Mouse (Mus musculus) right cerebral cortex, adult 2 months (tissue): ENCODE measurements around the gene Trhr2.
"Not testable (repeated sequence)": the region's sequence is repeated elsewhere in the genome, so short reads cannot be mapped to it uniquely, and the experiment has no call there.

Experiments used
- DNase-seq, 2 experiments: peaks; one replicate each; pipeline ENCODE4 v3.0.0; 2021 to 2022; ENCODE audit warnings: low spot score in 2 of 2

Gene Trhr2

GRCm38 (mm10) chr8:122332753-122333506, 27.6 kb downstream of the Trhr2 start:
- DNase-seq = peak; percentile 86 to 89

- no peak for DNase-seq
Observed at GRCm38 (mm10) chr8:122331134-122331523, 29.4 kb downstream of the Trhr2 start.

GRCm38 (mm10) chr8:122330446-122331133, 30.0 kb downstream of the Trhr2 start:
- DNase-seq = no peak

DNA sequence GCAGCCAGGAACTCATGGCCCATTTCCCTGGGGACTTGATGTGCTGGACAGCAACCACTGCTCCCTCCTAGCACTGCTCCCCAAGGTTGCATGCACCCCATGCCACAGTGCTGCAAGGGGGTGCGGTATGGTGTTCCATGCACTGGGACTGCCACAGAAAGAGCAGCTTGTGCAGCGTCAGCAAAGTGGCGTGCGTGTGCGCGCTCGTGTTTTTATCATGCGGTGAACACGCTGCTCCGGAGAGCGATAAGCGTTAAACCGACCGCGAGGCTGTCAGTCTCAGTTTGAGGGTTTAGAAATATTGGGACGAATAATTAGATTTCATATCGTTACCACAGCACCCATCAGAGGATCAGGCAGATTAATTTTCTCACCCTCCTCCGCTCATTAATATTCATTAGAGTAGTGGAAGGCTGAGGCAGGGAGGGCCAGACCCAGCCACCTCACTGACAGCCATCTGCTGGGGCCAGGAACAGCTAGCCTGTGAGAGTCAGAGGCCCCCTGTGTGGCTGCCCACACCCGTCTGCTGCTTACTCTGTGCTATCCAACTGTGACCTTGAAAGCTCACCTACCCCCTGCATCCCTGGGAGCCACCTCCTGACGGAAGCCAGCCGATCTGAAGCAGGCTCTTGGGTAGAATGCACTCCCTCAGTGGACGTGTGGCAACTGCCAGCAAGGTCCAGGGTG, 30.9 kb downstream of the Trhr2 start:
- no peak for DNase-seq

DNA sequence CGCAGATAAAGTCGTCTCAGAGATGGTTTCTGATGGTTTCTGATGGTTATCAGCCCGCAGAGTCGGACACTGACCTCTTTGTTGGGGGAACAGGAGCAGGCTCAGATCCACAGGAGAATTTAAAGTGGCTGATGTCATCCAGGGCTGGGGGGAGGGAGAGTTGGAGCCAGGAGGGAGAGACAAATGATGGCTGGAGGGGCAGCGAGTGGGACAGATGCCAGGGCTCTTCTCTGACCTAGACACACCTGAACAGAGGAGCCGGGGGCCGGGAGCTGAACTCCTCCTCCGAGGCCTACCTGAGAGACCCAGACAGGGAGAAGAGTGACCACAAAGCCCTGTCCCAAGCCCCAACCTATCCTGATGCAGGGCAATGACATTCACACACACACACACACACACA, 31.5 kb downstream of the Trhr2 start:
- DNase-seq = no peak

GRCm38 (mm10) chr8:122326114-122326542, 34.4 kb downstream of the Trhr2 start:
- no peak for DNase-seq

DNA sequence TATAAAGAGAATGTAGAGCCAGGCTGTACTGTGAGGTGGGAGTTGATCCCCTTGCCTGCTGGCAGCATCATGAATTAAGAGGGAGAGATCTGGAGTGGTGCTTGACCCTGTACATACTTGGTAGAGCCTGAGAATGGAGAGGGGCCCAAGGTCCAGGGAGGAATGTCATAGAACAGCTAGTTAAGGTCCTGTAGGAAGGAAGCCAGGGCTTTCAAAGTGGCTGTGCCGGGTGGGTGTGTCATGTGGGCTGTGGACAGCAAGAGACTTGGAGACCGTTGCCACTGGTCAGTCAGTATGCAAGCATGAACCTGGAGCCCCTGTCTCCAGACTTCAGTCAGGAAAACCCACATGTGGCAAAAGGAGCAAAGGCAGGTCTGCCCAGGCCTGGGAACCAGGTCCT, 35.4 kb downstream of the Trhr2 start:
- DNase-seq = no peak

GRCm38 (mm10) chr8:122323951-122324402, 36.6 kb downstream of the Trhr2 start:
- DNase-seq = not testable (repeated sequence)

GRCm38 (mm10) chr8:122322792-122323191, 37.8 kb downstream of the Trhr2 start:
- DNase-seq = no peak

- DNase-seq = no peak
Observed at GRCm38 (mm10) chr8:122322126-122322525, 38.4 kb downstream of the Trhr2 start.

DNA sequence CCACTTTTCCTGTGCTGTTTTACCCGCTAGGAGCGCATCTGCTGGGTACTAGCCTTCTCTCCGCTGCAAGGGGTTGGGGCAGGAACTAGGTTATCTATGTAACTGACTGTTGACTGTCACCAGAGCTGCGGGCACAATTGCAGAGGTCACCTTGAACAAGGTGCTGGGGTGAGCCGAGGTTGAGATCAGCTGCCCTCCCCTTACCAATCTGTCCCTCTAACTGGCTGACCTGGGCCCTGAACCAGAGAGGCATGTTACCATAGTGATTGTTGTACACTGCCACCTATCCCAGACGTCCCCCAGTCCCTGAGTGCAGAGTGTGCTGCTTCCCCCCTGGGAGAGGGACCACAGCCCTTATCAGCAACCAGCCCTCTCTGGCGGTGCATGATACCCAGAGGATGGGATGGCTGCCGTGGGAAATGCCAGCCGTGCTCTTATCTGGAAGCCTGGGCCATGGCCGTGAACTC, 39.1 kb downstream of the Trhr2 start:
- DNase-seq = no peak

GRCm38 (mm10) chr8:122320541-122320940, 40.0 kb downstream of the Trhr2 start:
- DNase-seq = no peak

- DNase-seq = no peak
Observed at GRCm38 (mm10) chr8:122319708-122320075, 40.9 kb downstream of the Trhr2 start.

- DNase-seq = no peak
Observed at GRCm38 (mm10) chr8:122319045-122319707, 41.4 kb downstream of the Trhr2 start.

DNA sequence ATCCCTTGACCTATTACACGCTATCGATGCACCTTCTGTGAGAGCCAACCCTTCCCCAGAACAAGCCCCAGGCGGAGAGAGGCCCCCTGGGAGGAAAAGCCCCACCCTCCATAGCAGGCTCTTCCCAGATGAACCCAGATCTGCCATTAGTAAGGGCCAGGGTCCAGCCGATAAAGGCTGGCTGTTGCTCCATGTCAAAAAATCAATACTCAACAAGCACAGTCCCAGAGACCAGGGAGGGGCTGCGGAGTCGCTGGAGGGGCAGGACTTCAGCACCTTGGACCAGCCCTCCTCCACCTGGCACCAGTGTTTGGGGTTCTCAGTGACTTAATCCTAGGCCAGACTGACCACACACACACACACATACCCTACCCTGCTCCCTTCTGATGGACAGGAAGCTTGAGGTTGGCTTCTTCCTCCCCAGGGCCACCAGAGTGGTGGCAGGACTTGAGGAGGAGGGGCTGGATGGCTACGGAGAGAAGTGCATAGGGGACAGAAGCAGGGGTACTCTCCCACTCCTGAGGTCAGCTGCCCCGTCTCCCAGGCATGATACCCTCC, 42.5 kb downstream of the Trhr2 start:
- no peak for DNase-seq

DNA sequence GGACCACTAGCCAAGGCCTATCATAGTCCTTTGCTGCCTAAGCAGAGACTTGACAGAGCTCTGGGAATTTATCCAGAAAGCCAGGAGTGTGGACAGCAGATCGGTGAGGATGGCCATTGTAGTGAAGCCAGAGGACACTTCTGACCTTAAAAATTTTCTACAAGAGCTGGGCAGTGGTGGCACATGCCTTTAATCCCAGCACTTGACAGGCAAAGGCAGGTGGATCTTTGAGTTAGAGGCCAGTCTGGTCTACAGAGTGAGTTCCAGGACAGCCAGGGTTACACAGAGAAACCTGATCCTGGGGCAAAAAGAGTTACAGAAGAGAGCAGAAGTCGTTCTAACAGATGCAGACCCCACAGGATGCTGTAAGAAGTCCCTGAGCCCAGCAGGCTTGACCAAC, 44.1 kb downstream of the Trhr2 start:
- DNase-seq = no peak

GRCm38 (mm10) chr8:122314899-122315496, 45.5 kb downstream of the Trhr2 start:
- no peak for DNase-seq

DNA sequence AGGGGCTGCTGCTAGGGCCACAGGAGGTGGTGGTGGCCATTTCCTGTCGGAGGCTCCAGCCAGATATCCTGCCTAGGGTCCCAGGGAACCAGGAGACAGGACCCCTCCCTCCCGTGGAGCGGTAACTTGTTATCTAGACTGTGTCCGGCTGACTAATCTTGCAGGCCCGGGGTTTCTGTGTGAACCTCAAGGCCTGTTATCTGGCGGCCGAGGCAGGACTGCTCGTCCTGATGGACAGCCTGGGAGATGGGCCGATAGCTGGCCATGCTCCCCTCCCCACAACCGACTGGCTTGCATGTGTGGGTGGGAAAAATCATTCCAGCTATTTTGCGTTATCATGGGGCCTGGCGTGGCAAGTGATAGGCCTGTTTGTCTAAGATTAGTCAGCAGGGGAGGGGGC, 47.2 kb downstream of the Trhr2 start:
- no peak for DNase-seq

DNA sequence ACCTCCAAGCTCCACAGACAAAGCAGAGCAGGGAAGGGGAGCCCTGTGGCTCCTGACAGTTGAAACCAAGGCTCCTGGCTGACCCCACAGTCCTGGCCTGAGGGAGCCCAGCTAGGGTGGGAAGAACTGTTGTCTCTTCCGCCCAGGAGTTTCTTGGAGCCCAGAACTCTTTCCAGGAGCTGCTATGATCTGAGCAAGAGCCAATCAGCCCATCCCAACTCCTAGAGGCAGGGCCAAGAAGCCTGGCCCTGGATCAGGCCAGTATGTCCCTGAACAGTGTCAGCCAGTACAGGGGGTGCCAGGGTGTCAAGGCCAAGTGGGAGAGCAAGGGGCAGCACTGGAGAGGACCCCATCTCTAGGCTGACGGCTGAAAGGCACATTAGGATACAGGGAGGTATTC, 48.0 kb downstream of the Trhr2 start:
- DNase-seq = no peak

GRCm38 (mm10) chr8:122311115-122311514, 49.4 kb downstream of the Trhr2 start:
- no peak for DNase-seq

DNA sequence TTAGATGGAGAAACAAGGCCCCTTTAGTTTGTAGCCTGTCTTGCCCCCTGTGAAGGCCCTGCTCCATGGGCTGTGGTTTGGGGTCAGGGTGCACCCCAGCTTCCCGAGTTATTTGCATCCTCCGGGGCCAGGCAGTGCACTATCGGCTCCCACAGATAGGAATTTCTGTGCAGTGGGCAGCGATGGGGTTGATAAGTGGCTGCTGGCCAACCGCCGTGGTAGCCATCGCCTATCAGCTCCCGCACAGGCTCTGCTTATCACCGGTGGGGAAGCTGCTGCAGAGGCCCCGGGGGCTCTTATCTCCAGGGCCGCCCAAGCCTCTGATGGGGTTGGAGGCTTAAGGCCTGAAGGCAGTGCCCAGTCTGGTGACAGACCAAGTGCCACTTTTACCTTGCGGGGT, 51.3 kb downstream of the Trhr2 start:
- no peak for DNase-seq
